Comparison of ENCODE assay signal across 8 mouse cellular contexts in the genomic region with DNA sequence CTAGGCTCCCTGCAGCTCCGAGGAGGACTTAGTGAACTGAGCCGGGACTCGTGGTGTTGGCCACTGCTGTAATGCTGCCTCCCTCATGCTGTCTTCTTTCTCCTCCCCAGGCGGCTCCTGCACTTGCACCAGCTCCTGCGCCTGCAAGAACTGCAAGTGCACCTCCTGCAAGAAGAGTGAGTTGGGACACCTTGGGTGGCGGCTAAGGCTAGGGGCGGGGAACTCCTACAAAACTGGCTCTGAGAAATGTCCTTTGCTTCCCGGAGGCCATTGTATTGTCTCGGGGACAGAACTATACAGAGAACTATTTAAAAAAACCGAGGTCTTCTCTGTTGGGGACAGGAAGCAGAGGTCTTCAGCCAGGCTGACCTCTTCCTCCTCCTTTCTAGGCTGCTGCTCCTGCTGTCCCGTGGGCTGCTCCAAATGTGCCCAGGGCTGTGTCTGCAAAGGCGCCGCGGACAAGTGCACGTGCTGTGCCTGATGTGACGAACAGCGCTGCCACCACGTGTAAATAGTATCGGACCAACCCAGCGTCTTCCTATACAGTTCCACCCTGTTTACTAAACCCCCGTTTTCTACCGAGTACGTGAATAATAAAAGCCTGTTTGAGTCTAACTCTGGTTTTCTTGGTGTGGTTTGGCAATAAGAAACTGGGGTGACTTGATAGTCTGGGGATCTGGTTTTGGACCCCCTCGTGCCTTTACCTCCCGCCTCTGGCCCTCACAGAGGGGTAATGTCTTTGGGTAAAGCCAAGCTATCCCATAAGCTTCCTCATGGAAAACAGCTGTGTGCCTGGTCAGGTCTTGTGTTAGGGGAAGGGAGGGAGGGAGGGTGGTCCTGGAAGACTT. TPM values are rescaled to one million over a fixed set of nuclear protein-coding genes. Genes with fewer than 3 reads are reported as not detected.
DNase-seq lines count a peak whose midpoint lies in the region; ATAC-seq and TF ChIP-seq lines count a peak whose summit lies in the region.

No protein-coding gene starts in this region.

- no peak for ATAC-seq in neural tube, embryonic 15.5 days (ENCODE audit: low FRiP score)

- H3K4me1 ChIP-seq in cortical plate, adult 2 months (ENCODE audit: control insufficient read depth, insufficient read depth, low read length): no peaks in the 10 kb centered on the region; the same call in 1 of the 2 replicates
- H3K4me1 ChIP-seq in hindbrain, embryonic 10.5 days (replicated peaks): peaks cover 36% of the 10 kb centered on the region
- peaks cover 11% of the 10 kb centered on the region for H3K4me1 ChIP-seq in liver, adult 2 months (ENCODE audit: control insufficient read depth, insufficient read depth, low read length)
- peaks cover 30% of the 10 kb centered on the region for H3K4me1 ChIP-seq in neural tube, embryonic 15.5 days

- peak overlapping the region; percentile 68 for H3K4me3 ChIP-seq in cortical plate, adult 2 months (ENCODE audit: insufficient read depth, low read length)
- peak overlapping the region; percentile 58 for H3K4me3 ChIP-seq in hindbrain, embryonic 10.5 days
- H3K4me3 ChIP-seq in liver, adult 2 months (ENCODE audit: insufficient read depth, low read depth, low read length): peak overlapping the region; percentile 51
- peak overlapping the region; percentile 38 for H3K4me3 ChIP-seq in neural tube, embryonic 15.5 days (replicated peaks)

- peak overlapping the region; percentile 75 for H3K9ac ChIP-seq in liver, adult 2 months (ENCODE audit: low read depth, low read length)
- H3K9ac ChIP-seq in neural tube, embryonic 15.5 days (replicated peaks): 0 out of 2 replicates have a peak overlapping the region, but pooled peaks have one; percentile 11

- no peaks in the 10 kb centered on the region for H3K36me3 ChIP-seq in hindbrain, embryonic 10.5 days
- H3K36me3 ChIP-seq in liver, adult 2 months (ENCODE audit: control insufficient read depth, insufficient read depth, low read length): no peaks in the 10 kb centered on the region
- no peaks in the 10 kb centered on the region for H3K36me3 ChIP-seq in neural tube, embryonic 15.5 days

- TF ChIP-seq POLR2A in cortical plate, adult 2 months (IDR thresholded peaks at IDR 0.05; ENCODE audit: extremely low read depth, insufficient read depth, low read length): no peak
- no peak for TF ChIP-seq POLR2A in liver, adult 2 months (IDR thresholded peaks at IDR 0.05; ENCODE audit: extremely low read depth, insufficient read depth, low read length)

- H3K9me3 ChIP-seq in hindbrain, embryonic 10.5 days: no peaks in the 10 kb centered on the region
- H3K9me3 ChIP-seq in neural tube, embryonic 15.5 days (replicated peaks): no peaks in the 10 kb centered on the region

- H3K27me3 ChIP-seq in hindbrain, embryonic 10.5 days (ENCODE audit: insufficient read depth, poor library complexity, severe bottlenecking): peaks cover 100% of the 10 kb centered on the region
- H3K27me3 ChIP-seq in liver, adult 2 months (ENCODE audit: control insufficient read depth, insufficient read depth, low read length): no peaks in the 10 kb centered on the region
- peaks cover 92% of the 10 kb centered on the region for H3K27me3 ChIP-seq in neural tube, embryonic 15.5 days (replicated peaks)

- TF ChIP-seq CTCF in cortical plate, adult 2 months (IDR thresholded peaks at IDR 0.05; ENCODE audit: extremely low read depth, insufficient read depth, low read length): no peak
- TF ChIP-seq CTCF in liver, adult 2 months (IDR thresholded peaks at IDR 0.05; ENCODE audit: low read depth, low read length): no peak

- WGBS in hindbrain, embryonic 10.5 days: 5% methylated on average over 25 of the region's 25 CpGs
- WGBS in liver, adult 2 months: 4% methylated on average over 25 of the region's 25 CpGs
- WGBS in neural tube, embryonic 15.5 days: 4% methylated on average over 25 of the region's 25 CpGs

- no peaks in the 10 kb centered on the region for H3K79me2 ChIP-seq in liver, adult 2 months (ENCODE audit: control insufficient read depth, insufficient read depth, low read length)

- DNase-seq in retina, postnatal 1 day: peak; percentile 31
- DNase-seq in retina, embryonic 14.5 days (ENCODE audit: low spot score): no peak
- peak; percentile 56 for DNase-seq in hindbrain, embryonic 10.5 days (ENCODE audit: low spot score)
- peak; percentile 9 for DNase-seq in liver, adult 2 months (ENCODE audit: extremely low read depth, low read depth, low spot score)
- DNase-seq in T-cell, adult 2 months (ENCODE audit: low spot score): no peak
- no peak for DNase-seq in spleen, postnatal 36 days (ENCODE audit: low spot score in 2 of 2)

- H3K27ac ChIP-seq in cortical plate, adult 2 months (ENCODE audit: insufficient read depth, low read length): peak overlapping the region; percentile 43
- H3K27ac ChIP-seq in hindbrain, embryonic 10.5 days: peak overlapping the region; percentile 69
- peak overlapping the region; percentile 70 for H3K27ac ChIP-seq in liver, adult 2 months (replicated peaks; ENCODE audit: insufficient read depth, low read depth, low read length)
- no peak overlapping the region for H3K27ac ChIP-seq in neural tube, embryonic 15.5 days (replicated peaks)

- peak overlapping the region; percentile 83 for H3K4me2 ChIP-seq in neural tube, embryonic 15.5 days

RNA-seq across cellular contexts. Expression of a gene that starts 1.1 kb away (rescaled TPM):
- polyA plus RNA-seq in cortical plate, adult 2 months (2012; rRNA removed): 1,137 and 1,412 TPM in 2 replicates
- 159 and 234 TPM in 2 replicates for polyA plus RNA-seq in hindbrain, embryonic 10.5 days (2016; fragmentation: Nextera tagmentation; extraction: Ambion mirVana)
- 270 and 333 TPM in 2 replicates for total RNA-seq in liver, adult 2 months (2014; rRNA removed)
- polyA plus RNA-seq in liver, adult 2 months (2012; rRNA removed): 388 and 1,689 TPM in 2 replicates
- polyA plus RNA-seq in neural tube, embryonic 15.5 days (2015; fragmentation: Nextera tagmentation; extraction: Ambion mirVana): 119 and 160 TPM in 2 replicates

RNA-seq across cellular contexts. Expression of a gene that starts 7.5 kb away (rescaled TPM):
- polyA plus RNA-seq in cortical plate, adult 2 months (2012; rRNA removed): 559 and 591 TPM in 2 replicates
- polyA plus RNA-seq in hindbrain, embryonic 10.5 days (2016; fragmentation: Nextera tagmentation; extraction: Ambion mirVana): 48.0 and 63.2 TPM in 2 replicates
- 120 and 122 TPM in 2 replicates for total RNA-seq in liver, adult 2 months (2014; rRNA removed)
- polyA plus RNA-seq in liver, adult 2 months (2012; rRNA removed): 9.4 and 162 TPM in 2 replicates
- 32.8 and 40.2 TPM in 2 replicates for polyA plus RNA-seq in neural tube, embryonic 15.5 days (2015; fragmentation: Nextera tagmentation; extraction: Ambion mirVana)

RNA-seq across cellular contexts. Expression of a gene that starts 27.5 kb away (rescaled TPM):
- 1,778 and 1,863 TPM in 2 replicates for polyA plus RNA-seq in cortical plate, adult 2 months (2012; rRNA removed)
- 8.4 and 13.2 TPM in 2 replicates for polyA plus RNA-seq in hindbrain, embryonic 10.5 days (2016; fragmentation: Nextera tagmentation; extraction: Ambion mirVana)
- total RNA-seq in liver, adult 2 months (2014; rRNA removed): not detected in 2 replicates
- polyA plus RNA-seq in liver, adult 2 months (2012; rRNA removed): 0.21 TPM in 1 of 2 replicates, not detected in the other
- polyA plus RNA-seq in neural tube, embryonic 15.5 days (2015; fragmentation: Nextera tagmentation; extraction: Ambion mirVana): 244 and 279 TPM in 2 replicates

RNA-seq across cellular contexts. Expression of a gene that starts 34.4 kb away (rescaled TPM):
- polyA plus RNA-seq in cortical plate, adult 2 months (2012; rRNA removed): 26.5 and 27.2 TPM in 2 replicates
- 114 and 134 TPM in 2 replicates for polyA plus RNA-seq in hindbrain, embryonic 10.5 days (2016; fragmentation: Nextera tagmentation; extraction: Ambion mirVana)
- total RNA-seq in liver, adult 2 months (2014; rRNA removed): 2.3 and 3.2 TPM in 2 replicates
- 3.4 and 4.6 TPM in 2 replicates for polyA plus RNA-seq in liver, adult 2 months (2012; rRNA removed)
- 51.5 and 57.4 TPM in 2 replicates for polyA plus RNA-seq in neural tube, embryonic 15.5 days (2015; fragmentation: Nextera tagmentation; extraction: Ambion mirVana)

RNA-seq across cellular contexts. Expression of a gene that starts 42.9 kb away (rescaled TPM):
- not detected in 2 replicates for polyA plus RNA-seq in cortical plate, adult 2 months (2012; rRNA removed)
- polyA plus RNA-seq in hindbrain, embryonic 10.5 days (2016; fragmentation: Nextera tagmentation; extraction: Ambion mirVana): not detected in 2 replicates
- not detected in 2 replicates for total RNA-seq in liver, adult 2 months (2014; rRNA removed)
- not detected in 2 replicates for polyA plus RNA-seq in liver, adult 2 months (2012; rRNA removed)
- not detected in 2 replicates for polyA plus RNA-seq in neural tube, embryonic 15.5 days (2015; fragmentation: Nextera tagmentation; extraction: Ambion mirVana)

Comparison
In these comparisons a context has a peak if more than half of its experiments do, and no peak if none do; other contexts are left out.
1. DNase-seq: peak in retina, postnatal 1 day (single experiment), hindbrain, embryonic 10.5 days (single experiment) and liver, adult 2 months (single experiment); none in retina, embryonic 14.5 days (single experiment), T-cell, adult 2 months (single experiment) and spleen, postnatal 36 days (0 of 2).
2. RNA of a gene that starts 27.5 kb away (polyA plus RNA-seq): 1,778 to 1,863 TPM in cortical plate, adult 2 months and 244 to 279 TPM in neural tube, embryonic 15.5 days; 8.4 to 13.2 TPM in hindbrain, embryonic 10.5 days and 0.21 TPM in liver, adult 2 months; every median in the first group is over 10 times any median in the second.
3. Peak in every context shown above with its lines, with median percentiles within 50 percentile points of each other: H3K4me3 ChIP-seq.